Mouse (Mus musculus) thymus, postnatal 36 days (tissue): ENCODE data around the gene H2al1g.
"Not testable (repeated sequence)": the region's sequence is repeated elsewhere in the genome, so short reads cannot be mapped to it uniquely, and the experiment has no call there.

Source experiments
- DNase-seq, 2 experiments: peaks; one replicate each; pipeline ENCODE4 v3.0.0; 2022; ENCODE audit warnings: mixed read lengths in 2 of 2

H2al1g gene

GRCm38 (mm10) chrX:11317956-11318355 lies at the start of gene H2al1g:
H2al1g (plus strand) TSS chrX:11318256.
- not testable (repeated sequence) for DNase-seq

- DNase-seq = no peak
Observed at GRCm38 (mm10) chrX:11269074-11269473, 49.0 kb upstream of the H2al1g start.

GRCm38 (mm10) chrX:11273190-11273589 lies 44.9 kb upstream of the H2al1g start:
- no peak for DNase-seq

GRCm38 (mm10) chrX:11277083-11277482 lies 41.0 kb upstream of the H2al1g start:
- no peak for DNase-seq

- no peak for DNase-seq
Observed at GRCm38 (mm10) chrX:11280741-11281140, 37.3 kb upstream of the H2al1g start.

GRCm38 (mm10) chrX:11288306-11288882 lies 29.7 kb upstream of the H2al1g start:
- no peak for DNase-seq

GRCm38 (mm10) chrX:11289244-11289643 lies 28.8 kb upstream of the H2al1g start:
- no peak for DNase-seq

- not testable (repeated sequence) for DNase-seq
Observed at GRCm38 (mm10) chrX:11298957-11299356, 19.1 kb upstream of the H2al1g start, which contains the start of gene H2al1a. H2al1a (plus strand) TSS chrX:11299257.

- DNase-seq = not testable (repeated sequence)
Observed at GRCm38 (mm10) chrX:11302132-11302531, 15.9 kb upstream of the H2al1g start, which contains the start of gene H2al1b. H2al1b (plus strand) TSS chrX:11302432.

- DNase-seq = not testable (repeated sequence)
Observed at GRCm38 (mm10) chrX:11305355-11305754, 12.7 kb upstream of the H2al1g start, which contains the start of gene H2al1c. H2al1c (plus strand) TSS chrX:11305655.

GRCm38 (mm10) chrX:11308524-11308923 lies 9.5 kb upstream of the H2al1g start, which contains the start of gene H2al1d:
H2al1d (plus strand) TSS chrX:11308824.
- DNase-seq = not testable (repeated sequence)

- not testable (repeated sequence) for DNase-seq
Observed at GRCm38 (mm10) chrX:11311634-11312033, 6.4 kb upstream of the H2al1g start, which contains the start of gene H2al1e. H2al1e (plus strand) TSS chrX:11311934.

- DNase-seq = not testable (repeated sequence)
Observed at GRCm38 (mm10) chrX:11314858-11315257, 3.2 kb upstream of the H2al1g start, which contains the start of gene H2al1f. H2al1f (plus strand) TSS chrX:11315158.

GRCm38 (mm10) chrX:11321192-11321591 lies 3.1 kb downstream of the H2al1g start, which contains the start of gene H2al1h:
H2al1h (plus strand) TSS chrX:11321492.
- DNase-seq = not testable (repeated sequence)

GRCm38 (mm10) chrX:11324359-11324758 lies 6.3 kb downstream of the H2al1g start, which contains the start of gene H2al1i:
H2al1i (plus strand) TSS chrX:11324659.
- not testable (repeated sequence) for DNase-seq

- DNase-seq = not testable (repeated sequence)
Observed at GRCm38 (mm10) chrX:11327522-11327921, 9.5 kb downstream of the H2al1g start, which contains the start of gene H2al1j. H2al1j (plus strand) TSS chrX:11327822.

GRCm38 (mm10) chrX:11345762-11346161 lies 27.7 kb downstream of the H2al1g start:
- no peak for DNase-seq

- DNase-seq = no peak
Observed at GRCm38 (mm10) chrX:11346756-11347155, 28.7 kb downstream of the H2al1g start.

- DNase-seq = no peak
Observed at GRCm38 (mm10) chrX:11360823-11361222, 42.8 kb downstream of the H2al1g start.

GRCm38 (mm10) chrX:11361261-11361660 lies 43.2 kb downstream of the H2al1g start:
- no peak for DNase-seq

- no peak for DNase-seq
Observed at GRCm38 (mm10) chrX:11363890-11364289, 45.8 kb downstream of the H2al1g start.

GRCm38 (mm10) chrX:11365151-11365550 lies 47.1 kb downstream of the H2al1g start:
- DNase-seq = no peak
